Mouse (Mus musculus): Measurements from ENCODE around the gene AY358078.

DNA sequence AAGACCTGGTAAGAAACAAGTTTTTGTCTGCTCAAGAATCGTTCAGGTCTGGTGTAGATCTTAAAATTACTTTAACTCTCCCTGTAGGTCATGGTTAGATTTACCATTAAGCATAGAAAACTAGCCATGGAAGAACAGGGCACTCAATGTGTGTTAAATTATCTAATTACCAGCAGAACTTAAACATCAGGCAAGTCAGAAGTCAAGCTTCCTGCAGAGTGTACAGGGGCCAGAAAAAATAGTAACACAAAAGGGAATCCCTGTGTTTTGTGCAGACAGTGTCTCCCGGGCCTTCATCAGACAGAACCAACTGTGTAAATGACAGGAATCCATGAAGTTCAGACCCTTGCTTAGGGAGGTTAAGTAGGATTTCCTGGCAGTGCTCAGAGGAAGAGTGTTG lies 43.9 kb upstream of the AY358078 start:
- TF ChIP-seq TAL1 (IDR thresholded peaks at IDR 0.05; ENCODE audit: low read length) = no peak
- no peak for TF ChIP-seq GATA1 (IDR thresholded peaks at IDR 0.05; ENCODE audit: low read length)

All from erythroblast, embryonic 14.5 days (primary cell).